Mouse (Mus musculus): ENCODE results near the gene Srd5a3. TPM values are rescaled to one million over a fixed set of nuclear protein-coding genes. Genes with fewer than 3 reads are reported as not detected.

The Srd5a3 gene
- total and polyA plus RNA-seq, 3 experiments, result 25.5 to 358 (median 30.4) TPM

DNA sequence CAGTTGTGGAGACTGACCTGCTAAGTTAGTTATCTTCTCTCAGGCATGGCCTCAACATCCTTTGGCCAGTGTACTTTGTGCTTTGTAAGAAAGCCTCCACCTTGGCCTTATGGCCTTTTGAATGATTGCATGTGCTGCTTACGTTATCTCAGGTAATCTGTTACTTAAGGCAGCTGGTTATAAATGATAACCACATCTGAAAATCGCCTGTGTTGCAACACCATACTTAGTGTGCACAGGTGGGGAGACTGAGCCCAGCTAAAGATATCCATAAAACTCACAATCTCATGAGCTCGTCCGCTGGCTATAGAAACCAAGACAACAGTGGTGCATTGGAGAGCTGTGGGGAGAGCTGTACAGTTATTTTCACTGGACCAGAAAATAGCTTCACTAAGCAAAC lies 50.5 kb downstream of the Srd5a3 start:
- no peak for DNase-seq

DNA sequence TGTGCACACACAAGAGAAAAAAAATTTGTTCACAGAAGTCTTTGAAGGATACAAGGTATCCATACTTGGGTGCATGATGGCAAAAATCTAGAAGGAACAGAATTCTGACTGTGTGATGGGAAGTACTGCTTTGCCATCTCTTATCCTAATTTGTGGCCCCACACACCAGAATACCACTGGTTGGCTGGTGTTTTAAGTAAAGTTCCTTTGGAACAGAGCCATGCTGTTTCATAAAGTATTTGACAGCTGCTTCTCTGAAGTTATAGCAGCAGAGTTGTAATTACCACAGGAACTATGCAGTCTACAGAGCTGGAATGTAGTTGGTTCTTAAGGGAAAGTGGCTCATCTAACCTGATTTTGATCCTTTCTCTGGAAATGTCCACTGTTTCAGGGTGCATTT lies 53.0 kb downstream of the Srd5a3 start:
- DNase-seq, result no peak

DNA sequence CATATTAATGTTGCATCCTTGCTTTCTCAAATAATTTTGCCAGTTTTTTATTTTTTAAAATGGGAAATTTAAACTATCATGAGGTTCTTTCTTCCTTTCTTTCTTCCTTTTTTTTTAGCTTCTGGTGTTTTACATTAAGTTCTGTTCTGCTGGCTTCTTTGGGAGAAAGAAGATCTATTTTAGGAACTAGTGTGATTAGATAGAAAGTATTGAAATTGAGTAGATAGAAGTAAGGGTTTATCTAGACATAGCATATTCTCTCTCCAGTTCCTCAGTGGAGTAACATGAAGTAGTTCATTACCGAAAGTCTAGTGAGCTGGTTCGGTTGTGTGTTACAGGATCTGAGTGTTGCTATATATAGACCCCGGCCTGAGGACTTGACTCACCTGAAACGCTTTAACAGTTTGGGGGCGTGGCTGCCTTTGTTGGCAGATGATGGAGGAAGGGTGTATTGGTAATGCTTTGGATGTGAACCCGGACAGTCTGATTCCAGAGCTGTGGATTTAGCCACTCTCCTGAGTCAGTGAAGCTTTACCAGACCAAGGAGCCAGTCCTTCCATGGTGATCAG lies 54.4 kb downstream of the Srd5a3 start:
- no peak for DNase-seq

DNA sequence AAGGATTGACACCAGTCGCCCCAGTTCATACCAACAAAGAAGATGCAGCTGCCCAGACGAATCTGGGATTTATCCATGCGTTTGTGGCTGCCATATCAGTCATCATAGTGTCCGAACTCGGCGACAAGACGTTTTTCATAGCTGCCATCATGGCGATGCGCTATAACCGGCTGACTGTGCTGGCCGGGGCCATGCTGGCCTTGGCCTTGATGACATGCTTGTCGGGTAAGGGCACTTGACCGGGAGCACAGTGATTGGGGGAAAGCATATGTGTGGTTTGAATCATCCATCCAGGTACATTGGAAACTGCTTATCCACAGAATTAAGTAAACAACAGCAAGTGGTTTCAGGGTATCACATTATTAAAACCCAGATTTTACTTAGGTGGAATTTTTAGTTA lies 59.3 kb downstream of the Srd5a3 start:
- DNase-seq, result peak; percentile 68

DNA sequence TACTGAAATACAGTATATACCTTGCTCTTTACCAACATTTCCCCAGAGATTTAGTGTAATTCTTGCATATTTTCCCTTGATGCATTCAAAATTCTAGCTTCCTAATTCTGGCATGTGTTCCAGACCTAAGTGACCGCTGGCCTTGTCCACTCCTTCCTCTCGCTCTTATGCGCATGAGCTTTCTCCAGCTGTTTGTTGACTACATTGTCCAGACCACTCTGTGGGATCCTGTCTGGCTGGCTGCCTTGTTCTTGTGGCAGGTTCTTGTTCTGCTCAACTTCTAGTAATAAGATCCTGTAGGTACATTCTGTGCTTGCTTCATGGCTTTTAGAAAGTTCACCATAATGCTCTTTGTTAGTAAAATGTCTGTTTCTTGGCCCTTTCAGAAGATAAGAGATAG lies 63.1 kb downstream of the Srd5a3 start:
- no peak for DNase-seq

Other genes with a start within 250 kb of the Srd5a3 start
- 100 to 1,000 TPM in 1 of 2 experiments, 10 to 100 TPM in 1; 52.5 to 102 TPM for gene Kdr, start 161.8 kb upstream of the Srd5a3 start, total RNA-seq (2021)
- 19.7 and 24.5 TPM in 2 replicates for gene Kdr, start 161.8 kb upstream of the Srd5a3 start, polyA plus RNA-seq (2012; rRNA removed)
- 10 to 100 TPM; 28.1 to 49.1 TPM for gene Tmem165, start 43.6 kb downstream of the Srd5a3 start, total RNA-seq (2021)
- gene Tmem165, start 43.6 kb downstream of the Srd5a3 start, polyA plus RNA-seq (2012; rRNA removed), result 164 and 194 TPM in 2 replicates
- gene Clock, start 164.5 kb downstream of the Srd5a3 start, total RNA-seq (2021), result 10 to 100 TPM; 38.9 to 62.9 TPM
- 10.6 and 10.9 TPM in 2 replicates for gene Clock, start 164.5 kb downstream of the Srd5a3 start, polyA plus RNA-seq (2012; rRNA removed)
- not detected for gene Pdcl2, start 190.9 kb downstream of the Srd5a3 start, total RNA-seq (2021)
- not detected in 2 replicates for gene Pdcl2, start 190.9 kb downstream of the Srd5a3 start, polyA plus RNA-seq (2012; rRNA removed)
- under 1 TPM in 1 of 2 experiments, not detected in 1; 0.48 TPM for gene Nmu, start 223.5 kb downstream of the Srd5a3 start, total RNA-seq (2021)
- gene Nmu, start 223.5 kb downstream of the Srd5a3 start, polyA plus RNA-seq (2012; rRNA removed), result not detected in 2 replicates